Mouse (Mus musculus) right cerebral cortex, postnatal 36 days (tissue): Measurements from ENCODE around the gene Zbtb11.
A peak's percentile ranks its signal among the peaks of the same experiment; 100 is the strongest.
"Not testable (repeated sequence)": the region's sequence is repeated elsewhere in the genome, so short reads cannot be mapped to it uniquely, and the experiment has no call there.

Experiments used
- DNase-seq, 2 experiments: peaks; one replicate each; pipeline ENCODE4 v3.0.0; 2022; ENCODE audit warnings: low spot score in 2 of 2, mixed read lengths in 1 of 2

The Zbtb11 gene

GRCm38 (mm10) chr16:55973431-55974255, at the start of gene Zbtb11:
Zbtb11 (plus strand) TSS chr16:55973883.
- DNase-seq = peak; percentile 98

- no peak for DNase-seq
Measured at GRCm38 (mm10) chr16:55924010-55924409, 49.7 kb upstream of the Zbtb11 start.

GRCm38 (mm10) chr16:55933681-55934343, 39.9 kb upstream of the Zbtb11 start:
- peak; percentile 22 to 25 for DNase-seq

GRCm38 (mm10) chr16:55934453-55935037, 39.1 kb upstream of the Zbtb11 start, which contains the start of gene Cep97:
Cep97 (minus strand) TSS chr16:55934855.
- DNase-seq = peak; percentile 92 to 96

- DNase-seq = no peak
Measured at GRCm38 (mm10) chr16:55938761-55939160, 34.9 kb upstream of the Zbtb11 start.

GRCm38 (mm10) chr16:55939703-55940102, 34.0 kb upstream of the Zbtb11 start:
- DNase-seq = no peak

- DNase-seq = no peak
Measured at GRCm38 (mm10) chr16:55940781-55941180, 32.9 kb upstream of the Zbtb11 start.

GRCm38 (mm10) chr16:55947266-55947665, 26.4 kb upstream of the Zbtb11 start:
- DNase-seq = no peak

- DNase-seq = not testable (repeated sequence)
Measured at GRCm38 (mm10) chr16:55947876-55948410, 25.7 kb upstream of the Zbtb11 start.

GRCm38 (mm10) chr16:55948963-55949362, 24.7 kb upstream of the Zbtb11 start:
- DNase-seq = no peak

- no peak for DNase-seq
Measured at GRCm38 (mm10) chr16:55950462-55950861, 23.2 kb upstream of the Zbtb11 start.

GRCm38 (mm10) chr16:55950946-55951678, 22.6 kb upstream of the Zbtb11 start:
- DNase-seq = no peak

- no peak for DNase-seq
Measured at GRCm38 (mm10) chr16:55951679-55952327, 21.9 kb upstream of the Zbtb11 start.

GRCm38 (mm10) chr16:55952771-55953170, 20.9 kb upstream of the Zbtb11 start:
- no peak for DNase-seq

- DNase-seq = not testable (repeated sequence)
Measured at GRCm38 (mm10) chr16:55954196-55954595, 19.5 kb upstream of the Zbtb11 start.

GRCm38 (mm10) chr16:55963068-55963467, 10.6 kb upstream of the Zbtb11 start:
- DNase-seq = not testable (repeated sequence)

- no peak for DNase-seq
Measured at GRCm38 (mm10) chr16:55964126-55964949, 9.3 kb upstream of the Zbtb11 start.

- DNase-seq = peak; percentile 95
Measured at GRCm38 (mm10) chr16:55966212-55966871, 7.3 kb upstream of the Zbtb11 start, which contains the start of gene Rpl24. Rpl24 (plus strand) TSS chr16:55966275.

- no peak for DNase-seq
Measured at GRCm38 (mm10) chr16:55967221-55967620, 6.5 kb upstream of the Zbtb11 start.
